Mouse (Mus musculus) liver, adult 2 months (tissue): ENCODE results near the gene Rab11fip5. TPM values are rescaled to one million over a fixed set of nuclear protein-coding genes. Genes with fewer than 3 reads are reported as not detected.

Source experiments
- DNase-seq: peaks from one replicate; pipeline ENCODE4 v3.0.0-alpha.2; 2011; ENCODE audit warnings: low read depth, low spot score; ENCODE audit errors: extremely low read depth
- H3K27ac ChIP-seq: fragments of 200-500 bp; replicated peaks from 2 replicates; pipeline ENCODE4 v1.5.1; 2012; ENCODE audit warnings: low read depth, mild to moderate bottlenecking, control low read depth, inconsistent platforms, low read length; ENCODE audit not compliant: insufficient read depth
- H3K27me3 ChIP-seq: fragments of 200-500 bp; 2 replicates; pipeline ENCODE4 v1.6.1; 2012; ENCODE audit warnings: mild to moderate bottlenecking, moderate library complexity, low read length, inconsistent platforms; ENCODE audit not compliant: control insufficient read depth, insufficient read depth
- H3K36me3 ChIP-seq: fragments of 200-500 bp; 2 replicates; pipeline ENCODE4 v1.6.1; 2012; ENCODE audit warnings: low read length, inconsistent platforms; ENCODE audit not compliant: control insufficient read depth, insufficient read depth
- H3K4me1 ChIP-seq: fragments of 200-500 bp; 2 replicates; pipeline ENCODE4 v1.6.1; 2011; ENCODE audit warnings: low read length; ENCODE audit not compliant: control insufficient read depth, insufficient read depth
- H3K4me3 ChIP-seq: fragments of 200-500 bp; 2 replicates; pipeline ENCODE4 v1.5.1; 2011; ENCODE audit warnings: low read depth, mild to moderate bottlenecking, control low read depth, low read length, moderate library complexity; ENCODE audit not compliant: insufficient read depth
- H3K79me2 ChIP-seq: fragments of 200-500 bp; 2 replicates; pipeline ENCODE4 v1.6.1; 2012; ENCODE audit warnings: inconsistent platforms, mild to moderate bottlenecking, low read length, moderate library complexity; ENCODE audit not compliant: control insufficient read depth, insufficient read depth
- H3K9ac ChIP-seq: fragments of 200-500 bp; 2 replicates; pipeline ENCODE4 v1.6.1; 2012; ENCODE audit warnings: low read depth, mild to moderate bottlenecking, control low read depth, inconsistent platforms, low read length
- CTCF ChIP-seq: fragments of 200-500 bp; IDR thresholded peaks from 2 replicates; pipeline ENCODE4 v1.5.1; 2011; ENCODE audit warnings: low read depth, low read length, control low read depth
- POLR2A ChIP-seq: fragments of 200-500 bp; IDR thresholded peaks from 2 replicates; pipeline ENCODE4 v1.6.1; 2011; ENCODE audit warnings: low read length, control low read depth; ENCODE audit not compliant: insufficient read depth; ENCODE audit errors: extremely low read depth
- WGBS: fragments of 180-500 bp; shearing (Covaris S2); methylation state at CpG from one replicate; pipeline ENCODE4 v1.1.7; 2018; 5-methylcytosine and 5-hydroxymethylcytosine counted together
- polyA plus RNA-seq: library from polyadenylated mRNA; depleted of rRNA; stranded (reverse); fragments of >200 nt; gene quantifications from 2 replicates; pipeline ENCODE4 v1.2.3, GENCODE M21; 2012
- total RNA-seq: library from RNA; depleted of rRNA; stranded (reverse); fragments of >200 nt; gene quantifications from 2 replicates; pipeline ENCODE4 v1.2.3, GENCODE M21; 2014

Rab11fip5 gene
- total and polyA plus RNA-seq, 2 experiments: 0.46 to 1.4 TPM

DNA sequence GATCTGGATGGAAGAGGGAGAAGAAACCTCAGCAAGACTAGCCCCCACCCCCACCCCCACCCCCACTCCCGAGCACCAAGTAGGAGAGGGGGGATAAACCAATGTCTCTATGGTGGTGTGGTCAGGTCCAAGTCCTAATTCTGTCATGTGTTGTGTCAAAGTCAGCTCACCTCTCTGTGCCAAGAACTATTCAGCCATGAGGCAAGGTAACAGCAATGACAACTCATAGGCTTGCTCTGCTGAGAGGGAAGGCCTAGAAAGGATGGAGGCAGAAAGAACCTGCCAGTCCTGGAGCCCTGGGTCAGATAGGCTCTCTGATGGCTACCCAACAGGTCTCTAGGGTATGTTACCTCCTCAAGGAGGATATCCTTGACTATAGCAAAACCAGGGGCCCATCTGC, 6.3 kb downstream of the Rab11fip5 start:
- Histone ChIP-seq H3K9ac (no peak overlapping the region), H3K79me2 (no peaks in the 10 kb centered on the region), H3K27me3 (no peaks in the 10 kb centered on the region), H3K27ac (no peak overlapping the region), H3K4me1 (no peaks in the 10 kb centered on the region), H3K36me3 (no peaks in the 10 kb centered on the region), H3K4me3 (no peak overlapping the region)
- 100% methylated on average over 1 of the region's 1 CpGs for WGBS
- no peak for DNase-seq
- no peak for TF ChIP-seq CTCF
- TF ChIP-seq POLR2A: no peak

DNA sequence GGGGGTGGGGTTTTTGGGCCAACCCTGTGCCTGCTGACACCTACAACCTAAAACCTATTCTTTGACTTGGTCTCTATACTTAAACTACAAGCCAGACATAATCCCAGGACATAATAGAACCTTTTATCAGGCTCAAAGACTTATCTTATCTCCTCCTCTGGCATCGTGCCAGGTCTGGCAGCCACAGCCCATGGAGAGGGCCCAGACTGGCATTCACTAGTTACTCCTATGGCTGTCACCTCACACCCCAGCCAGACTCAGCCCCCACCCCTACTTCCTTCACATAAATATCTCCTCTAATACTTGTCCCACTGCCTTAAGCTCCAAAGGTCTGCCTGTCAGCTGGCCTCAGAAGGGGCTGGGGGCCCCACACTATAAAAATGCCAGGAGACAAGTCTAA, 8.0 kb downstream of the Rab11fip5 start:
- no peak overlapping the region for H3K4me3 ChIP-seq
- no peak for DNase-seq
- H3K36me3 ChIP-seq: no peaks in the 10 kb centered on the region
- H3K9ac ChIP-seq: no peak overlapping the region
- no peaks in the 10 kb centered on the region for H3K27me3 ChIP-seq
- TF ChIP-seq CTCF: no peak
- no peak for TF ChIP-seq POLR2A
- 4% methylated on average over 1 of the region's 1 CpGs for WGBS
- H3K27ac ChIP-seq: no peak overlapping the region
- no peaks in the 10 kb centered on the region for H3K4me1 ChIP-seq
- H3K79me2 ChIP-seq: no peaks in the 10 kb centered on the region

DNA sequence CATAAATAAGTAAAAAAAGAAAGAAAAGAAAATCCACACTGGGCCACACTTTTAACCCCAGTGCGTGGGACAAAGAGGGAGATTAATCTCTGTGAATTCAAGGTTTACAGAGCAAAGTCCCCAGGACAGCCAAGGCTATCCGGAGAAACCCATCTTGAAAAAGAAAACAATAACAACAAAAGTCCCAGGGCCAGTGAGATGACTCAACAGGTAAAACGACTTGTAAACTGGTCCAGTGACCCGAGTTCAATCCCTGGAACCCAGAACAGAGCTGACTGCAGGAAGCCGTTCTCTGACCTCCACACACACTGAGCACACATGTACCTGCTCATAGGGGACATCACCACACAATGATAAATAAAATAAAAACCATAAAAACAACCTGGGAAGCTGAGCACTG, 10.0 kb downstream of the Rab11fip5 start:
- TF ChIP-seq POLR2A: no peak
- no peak for TF ChIP-seq CTCF
- H3K4me3 ChIP-seq: no peak overlapping the region
- H3K4me1 ChIP-seq: no peaks in the 10 kb centered on the region
- 38% methylated on average over 5 of the region's 5 CpGs for WGBS
- no peak overlapping the region for H3K27ac ChIP-seq
- no peak for DNase-seq
- H3K36me3 ChIP-seq: no peaks in the 10 kb centered on the region
- no peak overlapping the region for H3K9ac ChIP-seq
- no peaks in the 10 kb centered on the region for H3K79me2 ChIP-seq
- no peaks in the 10 kb centered on the region for H3K27me3 ChIP-seq

DNA sequence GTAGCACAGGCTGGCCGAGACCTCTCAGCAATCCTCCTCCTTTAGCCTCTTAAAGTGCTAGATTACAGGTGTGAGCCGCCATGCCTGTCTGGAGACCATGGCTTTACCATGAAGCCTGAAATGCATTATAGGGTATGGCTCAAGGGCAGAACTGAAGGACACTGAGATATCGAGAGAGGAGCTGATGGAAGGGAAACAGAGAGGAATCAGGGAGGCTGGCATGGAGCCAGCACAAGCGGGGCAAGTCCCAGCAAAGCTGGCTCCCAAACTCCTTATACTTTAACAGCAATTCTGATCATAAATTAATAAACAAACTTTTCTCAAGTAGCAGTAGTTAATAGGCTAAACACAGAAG, 10.6 kb downstream of the Rab11fip5 start:
- WGBS: 84% methylated on average over 4 of the region's 4 CpGs
- no peak for DNase-seq
- Histone ChIP-seq H3K27ac (no peak overlapping the region), H3K9ac (no peak overlapping the region), H3K4me1 (no peaks in the 10 kb centered on the region), H3K79me2 (no peaks in the 10 kb centered on the region), H3K36me3 (no peaks in the 10 kb centered on the region), H3K27me3 (no peaks in the 10 kb centered on the region), H3K4me3 (no peak overlapping the region)
- TF ChIP-seq CTCF: no peak
- no peak for TF ChIP-seq POLR2A

DNA sequence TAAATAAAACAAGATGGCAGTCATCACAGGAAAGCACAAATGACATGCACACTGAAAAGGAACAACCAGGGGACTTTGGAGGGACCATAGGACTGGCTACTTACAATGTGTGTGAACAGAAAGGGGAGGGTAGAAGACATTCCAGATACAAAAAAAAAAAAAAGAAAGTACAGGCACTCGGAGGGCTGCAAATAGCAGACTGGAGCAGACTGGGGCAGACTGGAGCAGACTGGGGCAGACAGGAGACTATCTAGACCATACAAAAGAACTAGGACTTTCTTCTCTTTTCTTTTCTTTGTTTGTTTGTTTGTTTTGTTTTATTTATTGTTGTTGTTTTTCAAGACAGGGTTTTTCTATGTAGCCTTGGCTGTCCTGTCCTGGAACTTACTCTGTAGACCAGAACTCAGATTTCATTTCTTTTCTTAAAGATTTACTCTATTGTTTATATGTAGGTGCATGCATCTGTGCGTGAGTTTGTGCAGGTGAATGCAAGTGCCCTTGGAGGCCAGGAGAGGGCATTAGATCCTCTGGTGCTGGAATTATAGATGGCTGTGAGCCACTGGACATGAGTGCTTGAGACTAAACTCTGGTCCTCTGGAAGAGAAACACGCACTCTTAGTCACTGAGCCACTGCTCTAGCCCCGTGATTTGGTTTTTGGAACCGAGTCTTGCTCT, 11.1 kb downstream of the Rab11fip5 start:
- H3K4me1 ChIP-seq: no peaks in the 10 kb centered on the region
- DNase-seq: no peak

DNA sequence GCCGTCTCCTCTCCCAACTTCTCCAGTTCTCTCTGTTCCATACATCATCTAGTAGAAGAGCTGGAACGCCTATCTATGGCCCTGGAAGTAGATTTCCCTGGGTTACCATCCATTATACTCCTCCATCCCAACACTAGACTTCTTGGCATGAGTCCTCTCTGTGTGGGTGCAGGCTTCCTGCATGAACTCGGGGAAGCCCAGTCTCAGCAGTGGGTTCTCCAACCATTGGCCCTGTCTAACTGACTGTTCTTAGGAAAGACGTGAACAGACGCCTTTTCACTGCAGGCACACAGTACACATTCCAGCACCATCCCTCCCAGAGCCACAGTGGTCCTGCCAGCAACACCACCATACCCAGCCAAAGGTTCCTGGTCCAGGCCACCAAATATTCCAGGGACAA, 11.8 kb downstream of the Rab11fip5 start:
- no peaks in the 10 kb centered on the region for H3K4me1 ChIP-seq
- H3K4me3 ChIP-seq: no peak overlapping the region
- H3K9ac ChIP-seq: no peak overlapping the region
- no peak overlapping the region for H3K27ac ChIP-seq
- DNase-seq: no peak
- H3K36me3 ChIP-seq: no peaks in the 10 kb centered on the region
- H3K27me3 ChIP-seq: no peaks in the 10 kb centered on the region
- H3K79me2 ChIP-seq: no peaks in the 10 kb centered on the region
- no peak for TF ChIP-seq POLR2A
- no peak for TF ChIP-seq CTCF
- 86% methylated on average over 5 of the region's 5 CpGs for WGBS

More for the DNA sequence above, 11.1 kb downstream of the Rab11fip5 start:
- Histone ChIP-seq H3K79me2 (no peaks in the 10 kb centered on the region), H3K9ac (no peak overlapping the region), H3K27me3 (no peaks in the 10 kb centered on the region), H3K36me3 (no peaks in the 10 kb centered on the region), H3K4me3 (no peak overlapping the region), H3K27ac (no peak overlapping the region)
- TF ChIP-seq CTCF (no peak), POLR2A (no peak)
- 96% methylated on average over 5 of the region's 5 CpGs for WGBS
